Mouse (Mus musculus): ENCODE results near the gene Pon3. TPM values are rescaled to one million over a fixed set of nuclear protein-coding genes. Genes with fewer than 3 reads are reported as not detected.

Pon3 gene
- polyA plus RNA-seq, 1 experiment from 2014 or later: 45.3 TPM

GRCm38 (mm10) chr6:5294659-5295449 is 38.8 kb upstream of the Pon3 start:
- Histone ChIP-seq H3K27me3 (ENCODE audit: control insufficient read depth, insufficient read depth, low read length) (no peaks in the 10 kb centered on the region), H3K9me3 (ENCODE audit: control insufficient read depth, low read length) (no peaks in the 10 kb centered on the region), H3K36me3 (ENCODE audit: control insufficient read depth, insufficient read depth, low read length) (peaks cover 15% of the 10 kb centered on the region; the same call in 1 of the 2 replicates), H3K9ac (ENCODE audit: low read length) (no peak overlapping the region), H3K4me3 (ENCODE audit: control insufficient read depth in 1 of 2, insufficient read depth in 1 of 2, low read depth in 1 of 2, low read length in 2 of 2) (no peak overlapping the region), H3K4me1 (ENCODE audit: control insufficient read depth in 2 of 2, insufficient read depth in 2 of 2, low read length in 2 of 2) (peaks cover 0 to 6% of the 10 kb centered on the region in 2 experiments; a peak in 3 of 4 replicates), H3K4me2 (ENCODE audit: low read length) (no peak overlapping the region), H3K27ac (replicated peaks in 1 of 2; ENCODE audit: control insufficient read depth in 1 of 2, insufficient read depth in 1 of 2, low read depth in 2 of 2, low read length in 2 of 2) (no peak overlapping the region)
- ATAC-seq (ENCODE audit: insufficient number of reproducible peaks, insufficient read depth, low FRiP score, low read depth): no peak
- WGBS: 89% methylated on average over 16 of the region's 16 CpGs

- peaks cover 0 to 4% of the 10 kb centered on the region in 2 experiments; a peak in 1 of 4 replicates for H3K4me1 ChIP-seq (ENCODE audit: control insufficient read depth in 2 of 2, insufficient read depth in 2 of 2, low read length in 2 of 2)
- ATAC-seq (ENCODE audit: insufficient number of reproducible peaks, insufficient read depth, low FRiP score, low read depth): no peak
- H3K4me2 ChIP-seq (ENCODE audit: low read length): no peak overlapping the region
- H3K36me3 ChIP-seq (ENCODE audit: control insufficient read depth, insufficient read depth, low read length): peaks cover 25% of the 10 kb centered on the region; the same call in 1 of the 2 replicates
- H3K4me3 ChIP-seq (ENCODE audit: control insufficient read depth in 1 of 2, insufficient read depth in 1 of 2, low read depth in 1 of 2, low read length in 2 of 2): no peak overlapping the region
- H3K9me3 ChIP-seq (ENCODE audit: control insufficient read depth, low read length): no peaks in the 10 kb centered on the region
- H3K27me3 ChIP-seq (ENCODE audit: control insufficient read depth, insufficient read depth, low read length): no peaks in the 10 kb centered on the region
- 81% methylated on average over 5 of the region's 5 CpGs for WGBS
- H3K9ac ChIP-seq (ENCODE audit: low read length): no peak overlapping the region
- no peak overlapping the region for H3K27ac ChIP-seq (replicated peaks in 1 of 2; ENCODE audit: control insufficient read depth in 1 of 2, insufficient read depth in 1 of 2, low read depth in 2 of 2, low read length in 2 of 2)
Observed at GRCm38 (mm10) chr6:5292841-5293240, 36.8 kb upstream of the Pon3 start.

- ATAC-seq (ENCODE audit: insufficient number of reproducible peaks, insufficient read depth, low FRiP score, low read depth): no peak
- Histone ChIP-seq H3K27ac (replicated peaks in 1 of 2; ENCODE audit: control insufficient read depth in 1 of 2, insufficient read depth in 1 of 2, low read depth in 2 of 2, low read length in 2 of 2) (no peak overlapping the region), H3K4me3 (ENCODE audit: control insufficient read depth in 1 of 2, insufficient read depth in 1 of 2, low read depth in 1 of 2, low read length in 2 of 2) (no peak overlapping the region), H3K27me3 (ENCODE audit: control insufficient read depth, insufficient read depth, low read length) (no peaks in the 10 kb centered on the region), H3K4me1 (ENCODE audit: control insufficient read depth in 2 of 2, insufficient read depth in 2 of 2, low read length in 2 of 2) (peaks cover 0 to 2% of the 10 kb centered on the region in 2 experiments; a peak in 1 of 4 replicates), H3K4me2 (ENCODE audit: low read length) (no peak overlapping the region), H3K9me3 (ENCODE audit: control insufficient read depth, low read length) (no peaks in the 10 kb centered on the region), H3K36me3 (ENCODE audit: control insufficient read depth, insufficient read depth, low read length) (peaks cover 32% of the 10 kb centered on the region), H3K9ac (ENCODE audit: low read length) (no peak overlapping the region)
- 79% methylated on average over 4 of the region's 4 CpGs for WGBS
Observed at GRCm38 (mm10) chr6:5291450-5291849, 35.4 kb upstream of the Pon3 start.

GRCm38 (mm10) chr6:5287919-5288318 is 31.8 kb upstream of the Pon3 start:
- 66% methylated on average over 5 of the region's 5 CpGs for WGBS
- no peaks in the 10 kb centered on the region for H3K9me3 ChIP-seq (ENCODE audit: control insufficient read depth, low read length)
- H3K4me3 ChIP-seq (ENCODE audit: control insufficient read depth in 1 of 2, insufficient read depth in 1 of 2, low read depth in 1 of 2, low read length in 2 of 2): no peak overlapping the region
- peaks cover 26% of the 10 kb centered on the region for H3K36me3 ChIP-seq (ENCODE audit: control insufficient read depth, insufficient read depth, low read length)
- H3K4me2 ChIP-seq (ENCODE audit: low read length): no peak overlapping the region
- H3K27me3 ChIP-seq (ENCODE audit: control insufficient read depth, insufficient read depth, low read length): no peaks in the 10 kb centered on the region
- H3K9ac ChIP-seq (ENCODE audit: low read length): no peak overlapping the region
- ATAC-seq (ENCODE audit: insufficient number of reproducible peaks, insufficient read depth, low FRiP score, low read depth): no peak
- no peak overlapping the region for H3K27ac ChIP-seq (replicated peaks in 1 of 2; ENCODE audit: control insufficient read depth in 1 of 2, insufficient read depth in 1 of 2, low read depth in 2 of 2, low read length in 2 of 2)
- H3K4me1 ChIP-seq (ENCODE audit: control insufficient read depth in 2 of 2, insufficient read depth in 2 of 2, low read length in 2 of 2): no peaks in the 10 kb centered on the region; a peak in 1 of 4 replicates

- no peak for ATAC-seq (ENCODE audit: insufficient number of reproducible peaks, insufficient read depth, low FRiP score, low read depth)
- no peaks in the 10 kb centered on the region for H3K9me3 ChIP-seq (ENCODE audit: control insufficient read depth, low read length)
- no peaks in the 10 kb centered on the region for H3K27me3 ChIP-seq (ENCODE audit: control insufficient read depth, insufficient read depth, low read length)
- H3K4me3 ChIP-seq (ENCODE audit: control insufficient read depth in 1 of 2, insufficient read depth in 1 of 2, low read depth in 1 of 2, low read length in 2 of 2): no peak overlapping the region
- WGBS: 79% methylated on average over 2 of the region's 2 CpGs
- peaks cover 24% of the 10 kb centered on the region for H3K36me3 ChIP-seq (ENCODE audit: control insufficient read depth, insufficient read depth, low read length)
- no peaks in the 10 kb centered on the region; a peak in 1 of 4 replicates for H3K4me1 ChIP-seq (ENCODE audit: control insufficient read depth in 2 of 2, insufficient read depth in 2 of 2, low read length in 2 of 2)
- H3K4me2 ChIP-seq (ENCODE audit: low read length): no peak overlapping the region
- H3K27ac ChIP-seq (replicated peaks in 1 of 2; ENCODE audit: control insufficient read depth in 1 of 2, insufficient read depth in 1 of 2, low read depth in 2 of 2, low read length in 2 of 2): no peak overlapping the region
- no peak overlapping the region for H3K9ac ChIP-seq (ENCODE audit: low read length)
Observed at GRCm38 (mm10) chr6:5287392-5287791, 31.3 kb upstream of the Pon3 start.

DNA sequence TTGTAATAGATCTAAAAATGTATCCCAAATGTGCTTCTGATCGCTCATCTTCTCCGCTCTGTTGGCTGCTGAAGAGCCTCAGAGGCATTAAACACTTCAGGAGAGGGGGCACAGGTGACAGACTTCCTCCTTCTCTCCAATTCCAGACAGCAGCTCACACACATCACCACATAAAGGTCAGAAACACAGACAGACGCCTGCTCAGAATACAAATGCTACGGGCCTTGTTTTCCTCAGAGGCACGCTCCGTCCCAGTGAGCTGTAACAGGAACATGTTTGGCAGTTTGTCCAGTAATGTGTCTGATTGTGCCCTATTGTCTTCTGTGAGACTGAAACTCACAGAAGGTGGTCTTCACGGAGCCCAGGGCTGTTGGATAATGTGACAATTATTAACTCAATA is 26.3 kb upstream of the Pon3 start:
- Histone ChIP-seq H3K9ac (ENCODE audit: low read length) (no peak overlapping the region), H3K36me3 (ENCODE audit: control insufficient read depth, insufficient read depth, low read length) (peaks cover 10% of the 10 kb centered on the region), H3K27ac (replicated peaks in 1 of 2; ENCODE audit: control insufficient read depth in 1 of 2, insufficient read depth in 1 of 2, low read depth in 2 of 2, low read length in 2 of 2) (no peak overlapping the region), H3K4me3 (ENCODE audit: control insufficient read depth in 1 of 2, insufficient read depth in 1 of 2, low read depth in 1 of 2, low read length in 2 of 2) (no peak overlapping the region), H3K4me1 (ENCODE audit: control insufficient read depth in 2 of 2, insufficient read depth in 2 of 2, low read length in 2 of 2) (no peaks in the 10 kb centered on the region), H3K4me2 (ENCODE audit: low read length) (no peak overlapping the region), H3K9me3 (ENCODE audit: control insufficient read depth, low read length) (no peaks in the 10 kb centered on the region), H3K27me3 (ENCODE audit: control insufficient read depth, insufficient read depth, low read length) (no peaks in the 10 kb centered on the region)
- ATAC-seq (ENCODE audit: insufficient number of reproducible peaks, insufficient read depth, low FRiP score, low read depth): no peak
- WGBS: 69% methylated on average over 7 of the region's 7 CpGs

DNA sequence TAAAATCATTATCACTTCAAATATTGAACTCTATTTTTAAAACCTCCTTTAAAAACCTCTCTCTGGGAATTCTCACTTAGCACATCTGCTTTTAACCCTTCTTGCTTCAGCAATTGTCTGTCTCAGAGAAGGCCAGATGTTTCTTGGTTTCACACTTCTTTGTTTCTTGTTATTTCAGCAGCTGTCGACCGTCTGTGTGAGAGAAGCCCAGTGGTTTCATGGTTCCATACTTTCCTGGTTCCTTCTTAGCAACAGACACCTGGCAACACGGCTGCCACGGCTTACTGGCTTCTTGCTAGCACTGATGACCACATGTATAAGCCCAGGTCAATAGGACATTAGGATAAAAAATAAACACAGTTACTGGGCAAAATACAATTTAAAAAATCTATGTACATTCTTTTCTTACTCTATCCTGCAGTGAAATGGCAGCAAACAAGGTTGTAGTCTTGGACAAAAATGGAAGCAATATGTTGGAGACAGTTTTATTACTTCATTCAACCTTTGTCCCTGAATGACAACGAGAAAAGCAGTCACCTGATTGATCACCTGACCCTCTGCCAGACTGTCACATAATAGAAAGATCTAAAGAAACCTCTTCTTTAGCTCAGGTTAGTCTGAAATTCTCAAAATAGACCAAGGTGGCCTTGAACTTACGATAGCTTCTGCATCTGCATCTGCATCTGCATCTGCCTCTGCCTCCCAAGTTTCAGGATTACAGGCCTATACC is 24.7 kb upstream of the Pon3 start:
- Histone ChIP-seq H3K4me3 (ENCODE audit: control insufficient read depth in 1 of 2, insufficient read depth in 1 of 2, low read depth in 1 of 2, low read length in 2 of 2) (no peak overlapping the region), H3K4me1 (ENCODE audit: control insufficient read depth in 2 of 2, insufficient read depth in 2 of 2, low read length in 2 of 2) (no peaks in the 10 kb centered on the region), H3K27me3 (ENCODE audit: control insufficient read depth, insufficient read depth, low read length) (no peaks in the 10 kb centered on the region), H3K9me3 (ENCODE audit: control insufficient read depth, low read length) (no peaks in the 10 kb centered on the region), H3K27ac (replicated peaks in 1 of 2; ENCODE audit: control insufficient read depth in 1 of 2, insufficient read depth in 1 of 2, low read depth in 2 of 2, low read length in 2 of 2) (no peak overlapping the region), H3K4me2 (ENCODE audit: low read length) (no peak overlapping the region), H3K9ac (ENCODE audit: low read length) (no peak overlapping the region), H3K36me3 (ENCODE audit: control insufficient read depth, insufficient read depth, low read length) (peaks cover 24% of the 10 kb centered on the region)
- no peak for ATAC-seq (ENCODE audit: insufficient number of reproducible peaks, insufficient read depth, low FRiP score, low read depth)
- 71% methylated on average over 6 of the region's 6 CpGs for WGBS

Measured in heart, embryonic 14.5 days (tissue).